Mouse (Mus musculus): ENCODE measurements around the gene Ppp1ca. TPM values are rescaled to one million over a fixed set of nuclear protein-coding genes. Genes with fewer than 3 reads are reported as not detected.

Gene Ppp1ca
- polyA plus RNA-seq, 1 experiment from 2014 or later: 1,005 TPM

- Histone ChIP-seq H3K9me3 (no peaks in the 10 kb centered on the region), H3K4me1 (replicated peaks) (peaks cover 13% of the 10 kb centered on the region), H3K27ac (no peak overlapping the region), H3K27me3 (ENCODE audit: insufficient read depth, poor library complexity, severe bottlenecking) (peaks cover 42% of the 10 kb centered on the region), H3K36me3 (no peaks in the 10 kb centered on the region), H3K4me3 (no peak overlapping the region)
- DNase-seq (ENCODE audit: low spot score): no peak
- 89% methylated on average over 7 of the region's 7 CpGs for WGBS
Observed at GRCm38 (mm10) chr19:4226779-4227178, 34.9 kb downstream of the Ppp1ca start.

GRCm38 (mm10) chr19:4227446-4227845 is 35.6 kb downstream of the Ppp1ca start:
- no peak for DNase-seq (ENCODE audit: low spot score)
- Histone ChIP-seq H3K9me3 (no peaks in the 10 kb centered on the region), H3K27me3 (ENCODE audit: insufficient read depth, poor library complexity, severe bottlenecking) (peaks cover 36% of the 10 kb centered on the region), H3K36me3 (no peaks in the 10 kb centered on the region), H3K27ac (no peak overlapping the region), H3K4me3 (no peak overlapping the region), H3K4me1 (replicated peaks) (peaks cover 16% of the 10 kb centered on the region)
- WGBS: 72% methylated on average over 5 of the region's 5 CpGs

- Histone ChIP-seq H3K9me3 (no peaks in the 10 kb centered on the region), H3K27ac (no peak overlapping the region), H3K36me3 (no peaks in the 10 kb centered on the region), H3K4me3 (no peak overlapping the region), H3K27me3 (ENCODE audit: insufficient read depth, poor library complexity, severe bottlenecking) (peaks cover 36% of the 10 kb centered on the region), H3K4me1 (replicated peaks) (peaks cover 17% of the 10 kb centered on the region)
- 22% methylated on average over 8 of the region's 8 CpGs for WGBS
- DNase-seq (ENCODE audit: low spot score): peak; percentile 71
Observed at GRCm38 (mm10) chr19:4227894-4228678, 36.2 kb downstream of the Ppp1ca start.

- Histone ChIP-seq H3K36me3 (no peaks in the 10 kb centered on the region), H3K4me1 (replicated peaks) (peaks cover 17% of the 10 kb centered on the region), H3K9me3 (no peaks in the 10 kb centered on the region), H3K27me3 (ENCODE audit: insufficient read depth, poor library complexity, severe bottlenecking) (peaks cover 36% of the 10 kb centered on the region), H3K27ac (no peak overlapping the region), H3K4me3 (no peak overlapping the region)
- DNase-seq (ENCODE audit: low spot score): no peak
- 74% methylated on average over 4 of the region's 4 CpGs for WGBS
Observed at GRCm38 (mm10) chr19:4228891-4229290, 37.0 kb downstream of the Ppp1ca start.

- H3K4me3 ChIP-seq: no peak overlapping the region
- peaks cover 17% of the 10 kb centered on the region for H3K4me1 ChIP-seq (replicated peaks)
- H3K27me3 ChIP-seq (ENCODE audit: insufficient read depth, poor library complexity, severe bottlenecking): peaks cover 36% of the 10 kb centered on the region
- no peaks in the 10 kb centered on the region for H3K36me3 ChIP-seq
- no peak overlapping the region for H3K27ac ChIP-seq
- WGBS: 41% methylated on average over 9 of the region's 9 CpGs
- no peak for DNase-seq (ENCODE audit: low spot score)
- no peaks in the 10 kb centered on the region for H3K9me3 ChIP-seq
Observed at GRCm38 (mm10) chr19:4229451-4230076, 37.7 kb downstream of the Ppp1ca start.

- no peak overlapping the region for H3K4me3 ChIP-seq
- peaks cover 36% of the 10 kb centered on the region for H3K27me3 ChIP-seq (ENCODE audit: insufficient read depth, poor library complexity, severe bottlenecking)
- DNase-seq (ENCODE audit: low spot score): no peak
- WGBS: 72% methylated on average over 8 of the region's 8 CpGs
- H3K4me1 ChIP-seq (replicated peaks): peaks cover 17% of the 10 kb centered on the region
- H3K27ac ChIP-seq: no peak overlapping the region
- no peaks in the 10 kb centered on the region for H3K9me3 ChIP-seq
- no peaks in the 10 kb centered on the region for H3K36me3 ChIP-seq
Observed at GRCm38 (mm10) chr19:4230415-4230814, 38.5 kb downstream of the Ppp1ca start.

- peaks cover 33% of the 10 kb centered on the region for H3K27me3 ChIP-seq (ENCODE audit: insufficient read depth, poor library complexity, severe bottlenecking)
- H3K27ac ChIP-seq: peak within 1 kb of the TSS; percentile 86
- 11% methylated on average over 26 of the region's 26 CpGs for WGBS
- H3K9me3 ChIP-seq: no peaks in the 10 kb centered on the region
- DNase-seq (ENCODE audit: low spot score): peak; percentile 92
- peaks cover 21% of the 10 kb centered on the region for H3K4me1 ChIP-seq (replicated peaks)
- peak within 1 kb of the TSS; percentile 77 for H3K4me3 ChIP-seq
- H3K36me3 ChIP-seq: no peaks in the 10 kb centered on the region
Observed at GRCm38 (mm10) chr19:4231253-4232185, 39.7 kb downstream of the Ppp1ca start, which contains the start of gene Pold4. Gene Pold4 (plus strand): TSS chr19:4231899.

GRCm38 (mm10) chr19:4232186-4232572 is 40.3 kb downstream of the Ppp1ca start:
- Histone ChIP-seq H3K27ac (peak overlapping the region; percentile 86), H3K36me3 (no peaks in the 10 kb centered on the region), H3K4me1 (replicated peaks) (peaks cover 23% of the 10 kb centered on the region), H3K27me3 (ENCODE audit: insufficient read depth, poor library complexity, severe bottlenecking) (peaks cover 27% of the 10 kb centered on the region), H3K9me3 (no peaks in the 10 kb centered on the region), H3K4me3 (peak overlapping the region; percentile 77)
- 66% methylated on average over 2 of the region's 2 CpGs for WGBS
- DNase-seq (ENCODE audit: low spot score): no peak

- peak overlapping the region; percentile 77 for H3K4me3 ChIP-seq
- H3K36me3 ChIP-seq: no peaks in the 10 kb centered on the region
- peaks cover 23% of the 10 kb centered on the region for H3K4me1 ChIP-seq (replicated peaks)
- H3K9me3 ChIP-seq: no peaks in the 10 kb centered on the region
- no peak for DNase-seq (ENCODE audit: low spot score)
- peaks cover 22% of the 10 kb centered on the region for H3K27me3 ChIP-seq (ENCODE audit: insufficient read depth, poor library complexity, severe bottlenecking)
- 78% methylated on average over 7 of the region's 7 CpGs for WGBS
- no peak overlapping the region for H3K27ac ChIP-seq
Observed at GRCm38 (mm10) chr19:4232651-4233050, 40.8 kb downstream of the Ppp1ca start.

GRCm38 (mm10) chr19:4234548-4234947 is 42.7 kb downstream of the Ppp1ca start:
- H3K36me3 ChIP-seq: no peaks in the 10 kb centered on the region
- 77% methylated on average over 4 of the region's 4 CpGs for WGBS
- DNase-seq (ENCODE audit: low spot score): no peak
- H3K4me1 ChIP-seq (replicated peaks): peaks cover 23% of the 10 kb centered on the region
- H3K27me3 ChIP-seq (ENCODE audit: insufficient read depth, poor library complexity, severe bottlenecking): peaks cover 11% of the 10 kb centered on the region
- H3K9me3 ChIP-seq: no peaks in the 10 kb centered on the region
- H3K27ac ChIP-seq: no peak overlapping the region
- H3K4me3 ChIP-seq: no peak overlapping the region

- DNase-seq (ENCODE audit: low spot score): no peak
- Histone ChIP-seq H3K4me3 (no peak overlapping the region), H3K27ac (no peak overlapping the region), H3K27me3 (ENCODE audit: insufficient read depth, poor library complexity, severe bottlenecking) (no peaks in the 10 kb centered on the region), H3K4me1 (replicated peaks) (peaks cover 6% of the 10 kb centered on the region), H3K9me3 (no peaks in the 10 kb centered on the region), H3K36me3 (no peaks in the 10 kb centered on the region)
- 64% methylated on average over 8 of the region's 8 CpGs for WGBS
Observed at GRCm38 (mm10) chr19:4240247-4240668, 48.4 kb downstream of the Ppp1ca start.

- Histone ChIP-seq H3K4me1 (replicated peaks) (no peaks in the 10 kb centered on the region), H3K27ac (no peak overlapping the region), H3K27me3 (ENCODE audit: insufficient read depth, poor library complexity, severe bottlenecking) (no peaks in the 10 kb centered on the region), H3K4me3 (no peak overlapping the region), H3K9me3 (no peaks in the 10 kb centered on the region), H3K36me3 (no peaks in the 10 kb centered on the region)
- DNase-seq (ENCODE audit: low spot score): no peak
- WGBS: 70% methylated on average over 3 of the region's 3 CpGs
Observed at GRCm38 (mm10) chr19:4242416-4242815, 50.6 kb downstream of the Ppp1ca start.
